Mouse (Mus musculus) C2C12 (cell line): Measurements from ENCODE around the gene Gstz1. TPM values are rescaled to one million over a fixed set of nuclear protein-coding genes. Genes with fewer than 3 reads are reported as not detected.

ENCODE experiments used
- H3K27me3 ChIP-seq: one replicate; pipeline ENCODE4 v1.6.1; 2011; ENCODE audit not compliant: control insufficient read depth, insufficient read depth, insufficient read length
- H3K36me3 ChIP-seq: one replicate; pipeline ENCODE4 v1.6.1; 2011; ENCODE audit not compliant: control insufficient read depth, insufficient read depth
- H3K4me3 ChIP-seq: one replicate; pipeline ENCODE4 v1.5.1; 2011; ENCODE audit warnings: mild to moderate bottlenecking, control low read depth; ENCODE audit not compliant: poor library complexity, insufficient read depth, severe bottlenecking
- H3K79me2 ChIP-seq: one replicate; pipeline ENCODE4 v1.6.1; 2011; ENCODE audit not compliant: control insufficient read depth, insufficient read depth
- H3K79me3 ChIP-seq: one replicate; pipeline ENCODE4 v1.6.1; 2011; ENCODE audit warnings: low read depth, control low read depth
- H3ac ChIP-seq: one replicate; pipeline ENCODE3; 2011; ENCODE audit warnings: low read depth; ENCODE audit not compliant: control insufficient read depth, insufficient read length
- CEBPB ChIP-seq: IDR thresholded peaks from one replicate; pipeline ENCODE4 v1.6.1; 2011; ENCODE audit warnings: low read depth, mild to moderate bottlenecking, control low read depth, moderate library complexity
- CTCF ChIP-seq: IDR thresholded peaks from one replicate; pipeline ENCODE4 v1.5.1; 2011; ENCODE audit not compliant: control insufficient read depth, insufficient read depth, insufficient read length
- FOSL1 ChIP-seq: IDR thresholded peaks from one replicate; pipeline ENCODE4 v1.8.0; 2011; ENCODE audit warnings: mild to moderate bottlenecking, low read length; ENCODE audit not compliant: poor library complexity, insufficient read depth, severe bottlenecking
- MAX ChIP-seq: IDR thresholded peaks from one replicate; pipeline ENCODE4 v1.6.1; 2011; ENCODE audit warnings: mild to moderate bottlenecking, control low read depth
- MYOD1 ChIP-seq: IDR thresholded peaks from one replicate; pipeline ENCODE4 v1.6.1; 2011; ENCODE audit warnings: low read depth; ENCODE audit not compliant: control insufficient read depth, insufficient read length
- MYOG ChIP-seq: IDR thresholded peaks from one replicate; pipeline ENCODE4 v1.6.1; 2011; ENCODE audit not compliant: control insufficient read depth, insufficient read length; ENCODE audit errors: extremely low read depth
- USF1 ChIP-seq: IDR thresholded peaks from one replicate; pipeline ENCODE4 v1.6.1; 2011; ENCODE audit warnings: low read depth, mild to moderate bottlenecking, control low read depth, moderate library complexity
- long read RNA-seq, 2 experiments: library from polyadenylated mRNA; unstranded; transcript quantifications; one replicate each; pipeline ENCODE4 v2.0.0; 2019 to 2020
- polyA plus RNA-seq: library from polyadenylated mRNA; unstranded; fragments of >200 nt; fragmentation: generic; extraction: Trizol; gene quantifications from one replicate; pipeline ENCODE4 v1.2.1, GENCODE M21; 2012; ENCODE audit warnings: missing spikeins

The Gstz1 gene
- 28.4 TPM for polyA plus RNA-seq
- long read RNA-seq, experiment 1, transcript Gstz1-201 (9 exons, 1,656 nt), result major isoform, 36 of 46 reads
- long read RNA-seq, experiment 1, partial matches to known transcripts, result 1 of 46 reads
- long read RNA-seq, experiment 1, other reads (novel, unspliced or antisense), result 5 of 46 reads
- long read RNA-seq, experiment 2, transcript Gstz1-203 (8 exons, 971 nt), result minor isoform, 10 of 98 reads
- long read RNA-seq, experiment 2, transcript Gstz1-201 (9 exons, 1,656 nt), result major isoform, 78 of 98 reads
- long read RNA-seq, experiment 2, partial matches to known transcripts, result 1 of 98 reads
- long read RNA-seq, experiment 2, other reads (novel, unspliced or antisense), result 8 of 98 reads

GRCm38 (mm10) chr12:87146966-87147365, at the start of gene Gstz1:
Gene Gstz1, plus strand, starts transcription at chr12:87147165.
- Histone ChIP-seq H3K79me2 (peaks cover 34% of the 10 kb centered on the region), H3ac (peak within 1 kb of the TSS; percentile 85), H3K27me3 (no peaks in the 10 kb centered on the region), H3K36me3 (no peaks in the 10 kb centered on the region), H3K4me3 (peak within 1 kb of the TSS; percentile 99), H3K79me3 (peaks cover 15% of the 10 kb centered on the region)
- no peak for TF ChIP-seq CEBPB
- TF ChIP-seq USF1, result no peak
- no peak for TF ChIP-seq FOSL1
- no peak for TF ChIP-seq MYOG
- TF ChIP-seq CTCF, result no peak
- no peak for TF ChIP-seq MYOD1
- TF ChIP-seq MAX, result no peak

GRCm38 (mm10) chr12:87100331-87100730, 46.6 kb upstream of the Gstz1 start:
- H3K79me3 ChIP-seq, result no peaks in the 10 kb centered on the region
- H3K79me2 ChIP-seq, result no peaks in the 10 kb centered on the region
- no peaks in the 10 kb centered on the region for H3K36me3 ChIP-seq
- TF ChIP-seq MAX, result no peak
- no peak for TF ChIP-seq MYOG
- TF ChIP-seq MYOD1, result no peak
- TF ChIP-seq CEBPB, result no peak
- TF ChIP-seq USF1, result no peak
- no peak for TF ChIP-seq FOSL1
- no peak for TF ChIP-seq CTCF
- H3K27me3 ChIP-seq, result peaks cover 68% of the 10 kb centered on the region
- no peak overlapping the region for H3K4me3 ChIP-seq
- no peak overlapping the region for H3ac ChIP-seq

GRCm38 (mm10) chr12:87102165-87102631, 44.8 kb upstream of the Gstz1 start, which contains the start of gene Ngb:
Gene Ngb, minus strand, starts transcription at chr12:87102539.
- Histone ChIP-seq H3ac (no peak within 1 kb of the TSS), H3K79me3 (no peaks in the 10 kb centered on the region), H3K36me3 (no peaks in the 10 kb centered on the region), H3K27me3 (peaks cover 52% of the 10 kb centered on the region), H3K79me2 (no peaks in the 10 kb centered on the region), H3K4me3 (no peak within 1 kb of the TSS)
- TF ChIP-seq FOSL1, result no peak
- TF ChIP-seq MYOG, result no peak
- no peak for TF ChIP-seq CEBPB
- TF ChIP-seq USF1, result no peak
- no peak for TF ChIP-seq CTCF
- TF ChIP-seq MAX, result no peak

GRCm38 (mm10) chr12:87103471-87103870, 43.5 kb upstream of the Gstz1 start:
- Histone ChIP-seq H3K79me2 (no peaks in the 10 kb centered on the region), H3K27me3 (peaks cover 39% of the 10 kb centered on the region), H3K36me3 (peaks cover 6% of the 10 kb centered on the region), H3ac (no peak overlapping the region), H3K79me3 (no peaks in the 10 kb centered on the region), H3K4me3 (no peak overlapping the region)
- TF ChIP-seq MYOD1 (no peak), CEBPB (no peak), FOSL1 (no peak), USF1 (no peak), MAX (no peak), CTCF (no peak), MYOG (no peak)

- Histone ChIP-seq H3K4me3 (no peak overlapping the region), H3ac (no peak overlapping the region), H3K36me3 (peaks cover 6% of the 10 kb centered on the region), H3K79me3 (no peaks in the 10 kb centered on the region), H3K79me2 (no peaks in the 10 kb centered on the region), H3K27me3 (peaks cover 26% of the 10 kb centered on the region)
- TF ChIP-seq CEBPB, result no peak
- TF ChIP-seq MYOG, result no peak
- no peak for TF ChIP-seq CTCF
- no peak for TF ChIP-seq FOSL1
- no peak for TF ChIP-seq MAX
- no peak for TF ChIP-seq USF1
- no peak for TF ChIP-seq MYOD1
Measured at GRCm38 (mm10) chr12:87104796-87105195, 42.2 kb upstream of the Gstz1 start.
